Mouse (Mus musculus): ENCODE results near the gene Gpr107. TPM values are rescaled to one million over a fixed set of nuclear protein-coding genes. Genes with fewer than 3 reads are reported as not detected.

Gene Gpr107
- 26.8 and 27.9 TPM in 2 replicates for polyA plus RNA-seq (2012; rRNA removed)

GRCm38 (mm10) chr2:31151892-31152812 lies at the start of gene Gpr107:
Gene Gpr107 (plus strand): TSS chr2:31152316.

GRCm38 (mm10) chr2:31141867-31142454 lies 10.2 kb upstream of the Gpr107 start, which contains the start of gene Fnbp1:
Gene Fnbp1 (minus strand): TSS chr2:31142008.

GRCm38 (mm10) chr2:31245491-31246141 lies 93.5 kb downstream of the Gpr107 start, which contains the start of gene Ncs1:
Gene Ncs1 (plus strand): TSS chr2:31245823.

Other genes with a start within 250 kb of the Gpr107 start
- 15.4 and 27.0 TPM in 2 replicates for gene Ptges, start 222.5 kb upstream of the Gpr107 start, polyA plus RNA-seq (2012; rRNA removed)
- 23.8 and 24.8 TPM in 2 replicates for gene Tor1b, start 199.4 kb upstream of the Gpr107 start, polyA plus RNA-seq (2012; rRNA removed)
- 59.6 and 61.5 TPM in 2 replicates for gene Tor1a, start 184.4 kb upstream of the Gpr107 start, polyA plus RNA-seq (2012; rRNA removed)
- gene BC005624, start 170.1 kb upstream of the Gpr107 start, polyA plus RNA-seq (2012; rRNA removed) = 9.7 and 13.0 TPM in 2 replicates
- gene Usp20, start 170.0 kb upstream of the Gpr107 start, polyA plus RNA-seq (2012; rRNA removed) = 14.1 and 15.5 TPM in 2 replicates
- 42.8 and 52.5 TPM in 2 replicates for gene Fnbp1, start 10.3 kb upstream of the Gpr107 start, polyA plus RNA-seq (2012; rRNA removed)
- 3.0 and 3.5 TPM in 2 replicates for gene Ncs1, start 93.5 kb downstream of the Gpr107 start, polyA plus RNA-seq (2012; rRNA removed)
- gene Hmcn2, start 162.1 kb downstream of the Gpr107 start, polyA plus RNA-seq (2012; rRNA removed) = 205 and 221 TPM in 2 replicates

All from colon, adult 2 months (tissue).